Mouse (Mus musculus) midbrain, embryonic 15.5 days (tissue): ENCODE measurements around the gene Fat3. TPM values are rescaled to one million over a fixed set of nuclear protein-coding genes. Genes with fewer than 3 reads are reported as not detected.

Experiments used
- ATAC-seq: fragments of 200-750 bp; cut with Nextera tagmentation; replicated peaks from 2 replicates; pipeline ENCODE4 v1.8.0; 2017; ENCODE audit warnings: moderate TSS enrichment
- H3K27ac ChIP-seq: fragments of 300-500 bp; sonication (generic); 2 replicates; pipeline ENCODE4 v1.5.1; 2015; ENCODE audit warnings: mild to moderate bottlenecking, inconsistent platforms
- H3K27me3 ChIP-seq: fragments of 300-500 bp; sonication (generic); replicated peaks from 2 replicates; pipeline ENCODE4 v1.6.1; 2015; ENCODE audit warnings: inconsistent platforms
- H3K36me3 ChIP-seq: fragments of 300-500 bp; sonication (generic); replicated peaks from 2 replicates; pipeline ENCODE4 v1.6.1; 2015; ENCODE audit warnings: inconsistent platforms
- H3K4me1 ChIP-seq: fragments of 300-500 bp; sonication (generic); 2 replicates; pipeline ENCODE4 v1.6.1; 2015; ENCODE audit warnings: inconsistent platforms
- H3K4me2 ChIP-seq: fragments of 300-500 bp; sonication (generic); 2 replicates; pipeline ENCODE4 v1.6.1; 2015; ENCODE audit warnings: inconsistent platforms, mild to moderate bottlenecking, moderate library complexity
- H3K4me3 ChIP-seq: fragments of 300-500 bp; sonication (generic); 2 replicates; pipeline ENCODE4 v1.5.1; 2015; ENCODE audit warnings: mild to moderate bottlenecking, inconsistent platforms
- H3K9ac ChIP-seq: fragments of 300-500 bp; sonication (generic); 2 replicates; pipeline ENCODE4 v1.6.1; 2015; ENCODE audit warnings: mild to moderate bottlenecking, inconsistent platforms
- H3K9me3 ChIP-seq: fragments of 300-500 bp; sonication (generic); 2 replicates; pipeline ENCODE4 v1.6.1; 2016; ENCODE audit warnings: inconsistent platforms
- WGBS: fragments of 180-500 bp; shearing (Covaris S2); methylation state at CpG from one replicate; pipeline ENCODE4 v1.1.7; 2015; ENCODE audit warnings: mixed read lengths; 5-methylcytosine and 5-hydroxymethylcytosine counted together
- polyA plus RNA-seq: library from polyadenylated mRNA; unstranded; fragments of >200 nt; fragmentation: Nextera tagmentation; extraction: Ambion mirVana; gene quantifications from 2 replicates; pipeline ENCODE4 v1.2.1, GENCODE M21; 2015

Gene Fat3
- polyA plus RNA-seq, 1 experiment from 2014 or later, result 15.5 TPM

GRCm38 (mm10) chr9:16496331-16496730 lies 4.8 kb downstream of the Fat3 start:
- no peak for ATAC-seq
- Histone ChIP-seq H3K27ac (no peak overlapping the region), H3K4me2 (no peak overlapping the region), H3K9ac (no peak overlapping the region), H3K4me1 (peaks cover 11% of the 10 kb centered on the region), H3K9me3 (no peaks in the 10 kb centered on the region), H3K27me3 (no peaks in the 10 kb centered on the region), H3K4me3 (no peak overlapping the region), H3K36me3 (no peaks in the 10 kb centered on the region)
- 70% methylated on average over 3 of the region's 3 CpGs for WGBS

GRCm38 (mm10) chr9:16489661-16490060 lies 11.4 kb downstream of the Fat3 start:
- no peak overlapping the region for H3K4me3 ChIP-seq
- H3K9ac ChIP-seq, result no peak overlapping the region
- no peaks in the 10 kb centered on the region for H3K36me3 ChIP-seq
- peaks cover 34% of the 10 kb centered on the region for H3K4me1 ChIP-seq
- H3K9me3 ChIP-seq, result no peaks in the 10 kb centered on the region
- no peak overlapping the region for H3K4me2 ChIP-seq
- WGBS, result 22% methylated on average over 3 of the region's 3 CpGs
- ATAC-seq, result 0 out of 2 replicates have a peak, but pooled peaks have one; percentile 24
- H3K27me3 ChIP-seq, result no peaks in the 10 kb centered on the region
- 0 out of 2 replicates have a peak overlapping the region, but pooled peaks have one; percentile 8 for H3K27ac ChIP-seq

- no peaks in the 10 kb centered on the region for H3K9me3 ChIP-seq
- H3K4me1 ChIP-seq, result peaks cover 36% of the 10 kb centered on the region
- H3K4me3 ChIP-seq, result no peak overlapping the region
- no peak overlapping the region for H3K4me2 ChIP-seq
- no peak overlapping the region for H3K27ac ChIP-seq
- no peaks in the 10 kb centered on the region for H3K27me3 ChIP-seq
- no peak for ATAC-seq
- no peak overlapping the region for H3K9ac ChIP-seq
- H3K36me3 ChIP-seq, result no peaks in the 10 kb centered on the region
Measured at GRCm38 (mm10) chr9:16487565-16487964, 13.5 kb downstream of the Fat3 start.

GRCm38 (mm10) chr9:16486229-16486628 lies 14.9 kb downstream of the Fat3 start:
- Histone ChIP-seq H3K4me1 (peaks cover 36% of the 10 kb centered on the region), H3K4me2 (no peak overlapping the region), H3K36me3 (no peaks in the 10 kb centered on the region), H3K9me3 (no peaks in the 10 kb centered on the region), H3K27ac (no peak overlapping the region; the same call in 1 of the 2 replicates), H3K9ac (no peak overlapping the region), H3K4me3 (no peak overlapping the region), H3K27me3 (no peaks in the 10 kb centered on the region)
- ATAC-seq, result no peak
- 77% methylated on average over 1 of the region's 1 CpGs for WGBS

- H3K4me3 ChIP-seq, result no peak overlapping the region
- H3K9ac ChIP-seq, result no peak overlapping the region
- H3K4me1 ChIP-seq, result peaks cover 30% of the 10 kb centered on the region
- no peaks in the 10 kb centered on the region for H3K9me3 ChIP-seq
- H3K36me3 ChIP-seq, result no peaks in the 10 kb centered on the region
- peak overlapping the region; percentile 54 for H3K27ac ChIP-seq
- H3K4me2 ChIP-seq, result peak overlapping the region; percentile 18; the same call in 1 of the 2 replicates
- H3K27me3 ChIP-seq, result no peaks in the 10 kb centered on the region
- 13% methylated on average over 4 of the region's 4 CpGs for WGBS
- ATAC-seq, result peak; percentile 59
Measured at GRCm38 (mm10) chr9:16485173-16485572, 15.9 kb downstream of the Fat3 start.

GRCm38 (mm10) chr9:16484765-16485164 lies 16.3 kb downstream of the Fat3 start:
- Histone ChIP-seq H3K9ac (no peak overlapping the region), H3K36me3 (no peaks in the 10 kb centered on the region), H3K27me3 (no peaks in the 10 kb centered on the region), H3K4me3 (no peak overlapping the region), H3K9me3 (no peaks in the 10 kb centered on the region), H3K4me2 (peak overlapping the region; percentile 18; the same call in 1 of the 2 replicates), H3K27ac (peak overlapping the region; percentile 54), H3K4me1 (peaks cover 28% of the 10 kb centered on the region)
- 5% methylated on average over 2 of the region's 2 CpGs for WGBS
- ATAC-seq, result peak; percentile 87

GRCm38 (mm10) chr9:16461491-16461890 lies 39.6 kb downstream of the Fat3 start:
- Histone ChIP-seq H3K9ac (no peak overlapping the region), H3K27ac (no peak overlapping the region), H3K4me3 (no peak overlapping the region), H3K4me2 (no peak overlapping the region), H3K27me3 (no peaks in the 10 kb centered on the region), H3K36me3 (no peaks in the 10 kb centered on the region), H3K4me1 (no peaks in the 10 kb centered on the region; the same call in 1 of the 2 replicates), H3K9me3 (no peaks in the 10 kb centered on the region)
- no peak for ATAC-seq
- 89% methylated on average over 3 of the region's 3 CpGs for WGBS

GRCm38 (mm10) chr9:16460591-16460990 lies 40.5 kb downstream of the Fat3 start:
- H3K9ac ChIP-seq, result no peak overlapping the region
- no peak overlapping the region for H3K27ac ChIP-seq
- 61% methylated on average over 2 of the region's 2 CpGs for WGBS
- no peaks in the 10 kb centered on the region for H3K9me3 ChIP-seq
- H3K27me3 ChIP-seq, result no peaks in the 10 kb centered on the region
- H3K4me2 ChIP-seq, result no peak overlapping the region
- H3K36me3 ChIP-seq, result no peaks in the 10 kb centered on the region
- no peaks in the 10 kb centered on the region; the same call in 1 of the 2 replicates for H3K4me1 ChIP-seq
- no peak for ATAC-seq
- no peak overlapping the region for H3K4me3 ChIP-seq

GRCm38 (mm10) chr9:16441930-16442329 lies 59.2 kb downstream of the Fat3 start:
- Histone ChIP-seq H3K4me3 (no peak overlapping the region), H3K4me1 (peaks cover 50% of the 10 kb centered on the region), H3K36me3 (no peaks in the 10 kb centered on the region), H3K9me3 (no peaks in the 10 kb centered on the region), H3K9ac (no peak overlapping the region), H3K4me2 (no peak overlapping the region), H3K27me3 (no peaks in the 10 kb centered on the region), H3K27ac (no peak overlapping the region)
- no peak for ATAC-seq
- WGBS, result 63% methylated on average over 4 of the region's 4 CpGs

- WGBS, result 23% methylated on average over 6 of the region's 6 CpGs
- H3K36me3 ChIP-seq, result no peaks in the 10 kb centered on the region
- H3K9me3 ChIP-seq, result no peaks in the 10 kb centered on the region
- peaks cover 58% of the 10 kb centered on the region for H3K4me1 ChIP-seq
- no peak overlapping the region for H3K4me3 ChIP-seq
- peak; percentile 25; the same call in 1 of the 2 replicates for ATAC-seq
- H3K27ac ChIP-seq, result peak overlapping the region; percentile 71
- H3K9ac ChIP-seq, result no peak overlapping the region; the same call in 1 of the 2 replicates
- H3K27me3 ChIP-seq, result no peaks in the 10 kb centered on the region
- H3K4me2 ChIP-seq, result peak overlapping the region; percentile 13; the same call in 1 of the 2 replicates
Measured at GRCm38 (mm10) chr9:16440638-16441037, 60.4 kb downstream of the Fat3 start.

- 20% methylated on average over 3 of the region's 3 CpGs for WGBS
- peak; percentile 44 for ATAC-seq
- no peaks in the 10 kb centered on the region for H3K27me3 ChIP-seq
- peak overlapping the region; percentile 71 for H3K27ac ChIP-seq
- peak overlapping the region; percentile 13; the same call in 1 of the 2 replicates for H3K4me2 ChIP-seq
- H3K4me1 ChIP-seq, result peaks cover 59% of the 10 kb centered on the region
- no peaks in the 10 kb centered on the region for H3K9me3 ChIP-seq
- no peaks in the 10 kb centered on the region for H3K36me3 ChIP-seq
- H3K4me3 ChIP-seq, result no peak overlapping the region
- H3K9ac ChIP-seq, result no peak overlapping the region
Measured at GRCm38 (mm10) chr9:16439941-16440340, 61.1 kb downstream of the Fat3 start.

- H3K4me3 ChIP-seq, result no peak overlapping the region
- H3K9me3 ChIP-seq, result no peaks in the 10 kb centered on the region
- H3K4me1 ChIP-seq, result peaks cover 62% of the 10 kb centered on the region
- ATAC-seq, result peak; percentile 26
- no peaks in the 10 kb centered on the region for H3K27me3 ChIP-seq
- H3K36me3 ChIP-seq, result no peaks in the 10 kb centered on the region
- no peak overlapping the region for H3K9ac ChIP-seq
- no peak overlapping the region; the same call in 1 of the 2 replicates for H3K4me2 ChIP-seq
- WGBS, result 4% methylated on average over 5 of the region's 5 CpGs
- peak overlapping the region; percentile 53 for H3K27ac ChIP-seq
Measured at GRCm38 (mm10) chr9:16437805-16438204, 63.3 kb downstream of the Fat3 start.

- H3K9ac ChIP-seq, result no peak overlapping the region; the same call in 1 of the 2 replicates
- H3K4me3 ChIP-seq, result no peak overlapping the region
- H3K27me3 ChIP-seq, result no peaks in the 10 kb centered on the region
- H3K9me3 ChIP-seq, result no peaks in the 10 kb centered on the region
- H3K4me2 ChIP-seq, result no peak overlapping the region; the same call in 1 of the 2 replicates
- H3K27ac ChIP-seq, result peak overlapping the region; percentile 66
- peak; percentile 43 for ATAC-seq
- 45% methylated on average over 5 of the region's 5 CpGs for WGBS
- peaks cover 8% of the 10 kb centered on the region for H3K4me1 ChIP-seq
- H3K36me3 ChIP-seq, result no peaks in the 10 kb centered on the region
Measured at GRCm38 (mm10) chr9:16428589-16428988, 72.5 kb downstream of the Fat3 start.
